Mouse (Mus musculus): ENCODE measurements around the gene Sptssa. TPM values are rescaled to one million over a fixed set of nuclear protein-coding genes. Genes with fewer than 3 reads are reported as not detected.

Sptssa gene
- total RNA-seq, 2 experiments from 2014 or later = 155 to 212 TPM

DNA sequence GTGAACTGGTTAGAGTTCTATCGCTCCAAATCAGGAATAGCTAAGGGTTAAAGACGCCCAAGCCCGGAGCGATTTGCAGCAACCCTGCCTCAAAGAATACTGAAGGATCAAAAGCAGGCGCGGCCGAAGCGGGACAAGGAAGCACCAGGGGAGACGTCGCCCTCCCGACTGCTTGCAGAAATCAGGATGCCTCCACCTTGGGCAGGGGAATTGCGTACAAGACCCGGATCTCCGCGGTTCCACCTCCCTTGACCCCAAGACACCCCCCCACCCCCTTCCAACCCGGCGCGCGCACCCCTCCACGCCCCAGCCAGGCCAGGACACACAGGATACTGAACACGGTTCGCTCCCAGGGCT lies 356 bp downstream of the Sptssa start:
- no peak; the same call in 1 of the 2 replicates for ATAC-seq (replicated peaks; ENCODE audit: poor library complexity, severe bottlenecking)

DNA sequence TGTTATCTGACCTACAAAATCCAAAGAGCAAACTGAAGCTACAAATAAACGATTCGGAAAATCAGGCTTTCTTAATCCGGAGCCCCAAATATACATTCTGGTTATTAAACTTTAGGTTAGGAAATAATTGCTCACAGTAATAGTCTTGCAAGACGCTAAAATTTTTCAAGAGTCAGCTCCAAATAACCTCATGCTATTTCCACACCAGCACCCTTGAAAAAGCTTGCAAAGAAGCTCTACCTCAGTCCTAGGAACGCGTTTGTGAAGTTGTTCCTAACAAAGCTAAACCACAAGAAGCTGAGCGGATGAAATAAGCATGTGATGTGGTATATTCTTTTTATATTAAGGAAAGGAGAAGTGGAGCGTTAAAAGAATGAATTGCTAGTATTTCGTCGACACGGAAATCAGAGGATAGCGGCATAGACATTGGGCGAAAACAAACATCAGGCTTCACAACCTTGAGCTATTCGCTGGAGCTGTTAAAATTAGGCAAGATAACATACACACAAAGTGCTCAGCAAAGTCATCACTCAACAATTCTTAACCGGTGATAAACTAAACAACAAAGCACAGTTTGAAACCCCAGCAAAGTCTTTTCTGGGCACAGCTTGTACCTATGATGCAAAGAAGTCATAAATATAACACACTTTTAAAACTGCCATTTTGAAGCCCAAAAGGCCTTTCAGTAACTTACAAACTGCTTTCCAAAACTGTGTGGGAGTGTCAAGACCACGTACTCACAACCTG lies 908 bp downstream of the Sptssa start:
- ATAC-seq (replicated peaks; ENCODE audit: poor library complexity, severe bottlenecking) = peak; percentile 28

DNA sequence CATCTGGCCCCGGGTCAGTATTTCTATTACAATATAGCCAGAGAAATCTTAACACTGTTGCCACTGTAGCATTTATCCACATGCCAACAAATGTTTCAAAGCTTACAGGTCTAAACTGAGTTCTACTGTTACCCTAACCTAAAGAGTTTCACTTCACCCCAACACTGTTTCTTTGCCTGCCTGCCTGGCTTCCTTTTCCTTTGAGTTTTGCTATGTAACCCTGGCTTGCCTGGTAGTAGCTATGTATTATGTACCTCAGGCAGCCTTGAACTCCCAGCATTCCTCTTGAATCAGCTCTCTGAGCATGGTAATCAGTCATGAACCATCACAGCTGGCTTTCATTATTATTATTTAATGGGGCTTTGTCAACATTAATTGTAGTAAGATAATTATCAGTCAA lies 1.6 kb downstream of the Sptssa start:
- ATAC-seq (replicated peaks; ENCODE audit: poor library complexity, severe bottlenecking) = no peak

DNA sequence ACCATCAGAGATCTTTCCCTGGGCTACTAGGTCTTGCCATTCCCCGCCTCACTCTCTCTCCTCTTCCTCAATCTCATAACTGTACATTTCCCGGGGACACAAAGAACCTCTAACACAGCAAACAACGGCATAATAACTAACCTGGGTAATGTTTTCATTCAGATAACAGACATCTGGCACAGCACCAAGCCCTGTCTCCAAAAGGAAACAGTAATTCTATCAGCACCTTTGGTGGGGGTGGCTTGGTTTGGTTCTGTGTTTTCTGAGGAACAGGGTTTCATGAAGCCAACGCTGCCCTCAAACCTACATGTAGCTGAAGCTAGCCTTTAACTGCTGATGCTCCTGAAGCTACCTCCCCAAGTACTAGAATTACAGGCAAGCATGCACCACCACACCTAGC lies 2.2 kb downstream of the Sptssa start:
- ATAC-seq (replicated peaks; ENCODE audit: poor library complexity, severe bottlenecking) = no peak

DNA sequence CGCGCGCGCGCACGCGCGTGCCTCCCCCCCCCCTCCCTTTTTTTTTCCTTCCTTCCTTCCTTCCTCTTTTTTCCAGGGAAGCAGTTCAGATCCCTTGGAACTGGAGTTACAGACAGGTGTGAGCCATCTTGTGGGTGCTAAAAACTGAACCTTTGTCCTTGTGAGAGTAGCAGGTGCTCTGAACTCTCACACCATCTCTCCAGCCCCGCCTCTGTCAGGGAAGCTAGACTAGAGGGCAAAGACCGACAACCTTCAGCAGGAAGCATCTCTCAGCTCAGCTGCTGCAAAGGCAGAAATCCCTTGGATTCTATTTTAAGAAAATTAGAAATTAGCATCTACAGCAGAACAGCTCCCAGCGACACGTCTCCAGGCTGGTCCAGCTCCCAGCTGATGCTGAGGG lies 4.0 kb downstream of the Sptssa start:
- no peak for ATAC-seq (replicated peaks; ENCODE audit: poor library complexity, severe bottlenecking)

DNA sequence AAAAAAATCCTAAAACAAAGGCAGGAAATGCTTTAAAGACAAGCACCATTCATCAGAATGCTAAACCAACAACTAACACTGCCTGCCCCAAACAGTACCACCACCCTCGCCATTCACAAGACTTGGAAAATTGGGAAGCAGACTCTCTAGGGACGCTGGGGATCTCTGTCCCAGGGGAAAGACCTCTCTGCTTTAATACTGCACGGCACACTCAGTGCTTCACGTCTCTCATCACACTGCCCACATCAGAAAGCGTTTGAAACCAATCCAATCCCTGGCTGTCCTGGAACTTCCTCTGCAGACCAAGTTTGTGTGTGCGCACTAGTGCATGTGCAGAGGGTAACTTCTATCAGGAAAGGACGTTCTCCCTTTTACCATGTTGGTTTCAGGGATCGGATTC lies 4.6 kb downstream of the Sptssa start:
- ATAC-seq (replicated peaks; ENCODE audit: poor library complexity, severe bottlenecking) = no peak

DNA sequence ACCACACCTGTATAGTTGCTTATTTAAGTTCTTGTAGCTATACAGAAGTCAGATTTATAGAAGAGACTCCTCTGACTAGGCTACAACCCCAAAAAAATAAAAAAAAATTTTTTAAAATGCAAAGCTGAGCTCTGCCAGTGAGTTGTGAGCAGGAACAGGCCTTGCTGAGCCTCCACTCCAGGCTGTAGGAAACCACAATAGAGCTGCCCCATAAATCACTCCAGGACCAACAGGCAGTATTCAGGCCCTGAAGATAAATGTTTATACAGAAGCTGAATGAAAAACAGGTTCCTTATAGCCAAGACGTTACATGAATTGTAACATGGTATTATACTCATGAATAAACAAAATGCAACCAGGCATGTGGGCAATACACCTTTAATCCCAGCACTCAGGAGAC lies 5.2 kb downstream of the Sptssa start:
- ATAC-seq (replicated peaks; ENCODE audit: poor library complexity, severe bottlenecking) = no peak

DNA sequence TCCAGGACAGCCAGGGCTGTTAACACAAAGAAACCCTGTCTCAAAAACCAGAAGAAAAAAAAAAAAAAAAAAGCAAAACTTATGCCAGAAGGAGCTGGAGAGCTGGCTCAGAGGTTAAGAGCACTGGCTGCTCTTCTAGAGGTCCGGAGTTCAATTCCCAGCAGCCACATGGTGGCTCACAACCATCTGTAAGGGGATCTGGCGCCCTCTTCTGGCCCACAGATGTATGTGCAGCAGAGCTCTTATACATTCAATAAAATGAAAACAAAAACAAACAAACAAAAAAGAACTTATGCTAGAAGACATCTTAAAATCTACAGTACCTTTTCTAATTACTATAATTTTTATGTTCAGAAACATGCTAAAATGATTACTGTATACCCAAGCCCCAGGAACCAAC lies 11.4 kb downstream of the Sptssa start:
- no peak for ATAC-seq (replicated peaks; ENCODE audit: poor library complexity, severe bottlenecking)

DNA sequence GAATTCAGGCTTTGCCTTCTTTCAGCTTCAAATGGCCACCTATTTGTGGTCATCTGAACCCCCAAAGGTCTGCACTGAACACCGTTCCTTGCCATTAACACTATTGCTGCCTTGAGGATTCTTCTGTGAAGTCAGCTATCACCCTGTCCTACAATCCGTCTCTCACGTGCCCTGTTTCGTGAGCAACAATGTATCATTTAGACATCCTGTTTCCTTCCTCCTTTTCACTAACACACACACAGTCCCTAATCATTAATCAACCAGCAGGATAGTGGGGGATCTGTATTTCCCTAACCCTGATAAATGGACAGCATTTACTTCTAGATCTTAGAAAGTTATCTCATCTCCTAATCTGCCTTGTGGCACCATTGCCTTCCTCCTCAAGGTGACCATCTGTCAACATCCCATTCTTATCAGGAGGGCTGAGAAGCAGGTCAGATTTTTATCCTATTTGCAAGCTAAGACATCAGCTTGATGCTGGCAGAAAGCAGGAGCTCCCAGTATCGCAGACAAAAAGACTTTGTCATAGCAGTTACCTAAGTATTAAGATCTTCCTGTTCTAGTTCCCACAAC lies 13.0 kb downstream of the Sptssa start:
- ATAC-seq (replicated peaks; ENCODE audit: poor library complexity, severe bottlenecking) = no peak; the same call in 1 of the 2 replicates

DNA sequence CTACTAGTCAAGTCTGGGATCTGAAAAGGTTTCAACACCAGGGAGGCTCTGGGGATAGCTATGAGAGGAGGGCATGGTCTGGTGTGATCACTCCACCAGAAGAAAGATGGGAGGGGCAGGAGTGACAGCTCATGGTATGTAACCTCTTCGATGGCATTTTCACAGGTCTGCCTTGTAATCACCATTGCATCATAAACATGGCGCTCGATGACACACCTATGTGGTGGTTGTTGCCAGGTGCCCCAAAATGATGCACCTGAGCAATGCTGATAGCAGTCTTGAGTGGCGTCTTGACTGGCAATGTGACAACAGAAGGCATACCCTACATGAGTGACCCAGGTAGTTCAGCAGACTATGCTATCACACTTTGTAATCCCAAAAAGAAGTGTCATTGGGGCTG lies 15.0 kb downstream of the Sptssa start:
- no peak for ATAC-seq (replicated peaks; ENCODE audit: poor library complexity, severe bottlenecking)

DNA sequence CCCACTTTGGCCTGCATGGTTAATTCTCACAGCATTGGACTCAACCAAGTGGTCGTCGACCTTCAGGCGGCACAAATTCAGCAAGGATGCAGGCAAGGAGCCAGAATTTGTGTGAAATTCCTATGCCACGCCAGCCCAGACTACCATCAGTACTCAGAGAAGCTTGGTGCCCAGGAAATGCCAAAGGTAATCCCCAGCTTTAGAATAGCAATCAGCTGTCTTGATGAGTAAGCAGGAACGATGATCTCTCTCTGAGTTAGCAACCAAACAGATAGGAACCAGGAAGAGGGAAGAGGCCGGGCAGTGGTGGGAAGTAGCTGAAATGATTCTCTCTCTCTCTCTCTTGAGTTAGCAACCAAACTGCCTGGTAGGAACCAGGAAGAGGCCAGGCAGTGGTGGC lies 16.1 kb downstream of the Sptssa start:
- ATAC-seq (replicated peaks; ENCODE audit: poor library complexity, severe bottlenecking) = no peak

DNA sequence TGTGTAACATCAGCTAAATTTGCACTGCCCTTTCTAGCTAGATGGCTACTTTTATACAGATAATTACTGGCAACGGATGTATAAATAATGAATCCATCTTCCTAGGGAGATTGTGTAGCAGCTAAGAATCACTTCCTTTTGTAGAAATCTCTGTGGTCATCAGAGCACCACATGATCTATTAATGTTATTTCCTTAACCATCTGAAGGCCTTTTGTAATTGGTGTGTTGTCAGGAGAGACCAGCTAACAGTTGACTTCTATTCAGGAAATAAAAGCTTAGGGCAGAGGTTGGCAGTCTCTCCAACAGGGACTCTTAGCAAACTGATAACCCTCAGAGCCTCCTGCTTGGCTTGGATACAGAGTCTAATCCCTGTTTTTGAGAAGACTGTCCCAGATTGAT lies 19.3 kb downstream of the Sptssa start:
- peak; percentile 93 for ATAC-seq (replicated peaks; ENCODE audit: poor library complexity, severe bottlenecking)

DNA sequence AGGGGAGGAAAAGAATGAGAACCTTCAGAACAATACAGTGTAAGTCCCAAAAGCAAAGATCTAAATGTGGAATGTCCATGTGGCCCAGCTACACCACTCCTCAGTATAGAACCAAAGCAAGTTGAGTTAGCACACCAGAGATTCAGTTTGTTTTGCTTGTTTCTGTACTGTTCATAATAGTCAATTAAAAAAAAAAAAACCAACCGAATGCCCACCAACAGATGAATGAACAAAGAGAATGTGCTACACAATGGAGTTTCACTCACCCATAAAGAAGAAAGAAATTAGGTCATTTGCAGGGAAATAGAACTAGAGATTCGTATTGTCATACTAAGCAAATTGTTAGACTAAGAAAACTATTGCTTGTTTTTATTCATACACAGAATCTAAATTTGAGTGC lies 24.2 kb downstream of the Sptssa start:
- no peak for ATAC-seq (replicated peaks; ENCODE audit: poor library complexity, severe bottlenecking)

DNA sequence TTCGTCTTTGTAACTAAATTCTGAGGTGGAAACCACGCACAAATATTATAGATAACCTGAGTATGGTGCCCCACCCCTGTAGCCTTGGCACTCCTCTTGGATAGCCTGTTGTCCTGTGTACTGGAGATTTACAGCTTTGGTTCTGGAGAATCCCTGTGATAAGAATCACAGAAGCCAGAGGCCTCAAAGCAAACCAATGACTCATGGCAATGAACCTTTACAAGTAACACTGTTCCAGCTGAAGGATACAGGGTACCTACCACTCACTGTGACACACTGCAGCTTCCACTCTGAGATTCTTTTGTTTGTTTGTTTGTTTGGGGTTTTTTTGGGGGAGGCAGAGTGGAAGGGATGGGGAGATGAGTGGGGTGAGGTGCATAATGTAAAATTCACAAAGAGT lies 34.4 kb downstream of the Sptssa start:
- ATAC-seq (replicated peaks; ENCODE audit: poor library complexity, severe bottlenecking) = no peak

DNA sequence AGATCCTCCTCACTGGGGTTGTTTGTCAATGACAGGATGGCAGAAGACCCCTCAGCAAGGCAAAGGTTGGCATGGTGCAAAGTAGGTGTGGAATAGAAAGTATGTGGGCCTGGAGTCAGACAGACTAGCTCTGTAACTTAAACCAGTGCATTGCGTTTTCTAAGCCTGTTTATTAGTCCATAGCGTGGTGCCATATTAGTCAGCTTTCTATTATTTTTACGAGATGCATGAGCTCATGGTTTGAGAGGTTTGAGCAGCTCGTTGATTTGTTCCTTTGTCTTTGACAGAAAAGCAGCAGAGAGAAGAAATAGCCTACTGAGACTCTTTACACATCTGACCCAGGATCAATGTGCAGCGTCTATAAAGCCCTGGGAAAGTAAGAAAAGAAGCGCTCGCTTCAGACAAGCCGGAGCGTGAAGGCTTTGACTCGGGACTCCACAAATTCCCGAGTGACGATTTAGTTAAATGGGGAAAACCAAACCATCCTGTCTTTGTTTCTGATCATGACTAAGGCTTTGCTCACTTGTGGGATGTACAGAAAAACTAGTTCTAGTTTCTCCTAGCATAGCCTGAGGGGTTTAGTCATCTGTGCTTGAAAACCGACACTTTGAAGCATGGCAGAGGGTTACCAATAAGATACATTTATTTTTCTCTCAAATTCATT lies 36.2 kb downstream of the Sptssa start:
- ATAC-seq (replicated peaks; ENCODE audit: poor library complexity, severe bottlenecking) = no peak

DNA sequence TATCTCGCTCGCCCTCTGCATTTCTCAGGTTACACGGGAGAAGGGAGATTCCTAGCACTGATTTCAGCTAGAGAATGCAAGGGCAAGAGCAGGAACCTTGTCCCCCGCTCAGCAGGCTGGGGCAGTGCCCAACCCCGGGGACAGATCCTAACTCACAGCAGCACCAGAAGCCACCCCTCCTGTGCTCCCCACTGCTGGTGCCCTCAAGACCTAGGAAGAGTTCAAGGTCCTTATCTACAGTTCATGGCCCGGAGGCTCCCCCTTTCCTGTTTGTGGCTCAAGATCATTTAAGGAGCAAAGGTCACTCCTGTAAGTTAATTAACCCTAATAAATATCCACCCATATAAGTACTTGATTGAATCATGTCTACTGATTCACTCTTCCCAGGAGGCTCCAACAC lies 47.4 kb downstream of the Sptssa start:
- ATAC-seq (replicated peaks; ENCODE audit: poor library complexity, severe bottlenecking) = no peak

DNA sequence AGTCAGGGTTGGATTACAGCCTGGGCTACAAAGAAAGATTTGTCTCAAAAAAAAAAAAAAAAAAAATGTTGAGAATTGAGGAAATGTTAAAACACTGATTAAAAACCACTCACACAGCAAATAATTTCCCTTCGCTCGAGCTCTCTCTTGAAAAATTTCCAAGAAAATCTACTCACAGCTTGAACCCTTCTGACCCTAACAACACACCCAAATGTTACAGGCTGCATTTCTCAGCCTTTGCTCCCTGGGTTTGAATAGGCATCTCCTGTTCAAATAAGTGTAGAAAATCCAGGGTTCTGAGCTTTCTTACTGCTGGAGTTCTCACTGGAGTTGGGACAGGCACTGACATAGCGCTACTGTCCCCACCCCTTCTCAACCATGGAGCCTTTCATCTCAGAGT lies 51.2 kb downstream of the Sptssa start:
- ATAC-seq (replicated peaks; ENCODE audit: poor library complexity, severe bottlenecking) = no peak

DNA sequence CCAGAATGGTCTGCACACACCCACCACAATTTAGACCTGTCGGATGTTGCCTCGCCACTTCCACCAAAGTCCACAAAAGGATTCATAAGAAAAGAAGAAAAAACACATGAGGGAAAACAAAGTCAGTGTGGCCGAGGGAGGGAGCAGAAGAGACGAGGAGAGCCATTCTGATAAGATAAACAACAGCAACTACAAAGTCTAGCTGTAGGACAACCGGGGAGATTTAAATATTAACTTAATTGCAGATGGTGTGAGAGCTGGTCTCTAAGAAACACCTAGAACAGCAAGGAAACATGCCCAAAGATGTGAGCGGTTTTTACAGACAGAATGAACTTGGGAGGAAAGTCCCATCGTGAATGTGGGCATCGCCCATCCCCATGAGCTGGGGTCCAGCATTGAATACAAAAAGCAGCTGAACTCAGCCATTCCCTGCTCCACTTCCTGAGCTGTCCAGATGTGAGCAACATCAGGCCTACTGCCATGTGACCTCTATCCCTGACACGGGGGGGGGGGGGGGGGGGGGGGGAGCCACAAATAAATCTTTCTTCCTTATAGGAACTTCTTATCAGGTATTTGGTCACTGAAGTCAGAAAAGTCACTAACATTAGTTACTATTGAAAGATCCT lies 52.7 kb downstream of the Sptssa start:
- no peak for ATAC-seq (replicated peaks; ENCODE audit: poor library complexity, severe bottlenecking)

DNA sequence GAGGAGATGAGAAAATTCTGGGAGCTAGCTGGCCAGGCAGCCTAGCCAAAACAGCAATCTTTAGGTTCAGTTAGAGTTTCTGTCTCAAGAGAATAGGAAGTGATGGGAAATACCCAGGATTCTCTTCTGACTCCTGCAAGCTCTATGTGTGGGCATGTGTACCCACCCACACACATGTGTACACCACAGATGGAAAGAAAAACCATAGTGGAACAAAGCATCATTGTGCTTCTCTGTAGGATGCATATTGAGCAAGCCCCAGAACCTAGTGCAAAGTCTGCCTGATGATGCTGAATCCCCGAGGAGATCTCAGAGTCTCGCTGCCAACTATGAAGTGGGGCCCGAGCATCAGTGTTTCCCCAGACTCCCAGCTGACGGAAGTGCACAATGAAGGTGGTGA lies 55.9 kb downstream of the Sptssa start:
- no peak for ATAC-seq (replicated peaks; ENCODE audit: poor library complexity, severe bottlenecking)

DNA sequence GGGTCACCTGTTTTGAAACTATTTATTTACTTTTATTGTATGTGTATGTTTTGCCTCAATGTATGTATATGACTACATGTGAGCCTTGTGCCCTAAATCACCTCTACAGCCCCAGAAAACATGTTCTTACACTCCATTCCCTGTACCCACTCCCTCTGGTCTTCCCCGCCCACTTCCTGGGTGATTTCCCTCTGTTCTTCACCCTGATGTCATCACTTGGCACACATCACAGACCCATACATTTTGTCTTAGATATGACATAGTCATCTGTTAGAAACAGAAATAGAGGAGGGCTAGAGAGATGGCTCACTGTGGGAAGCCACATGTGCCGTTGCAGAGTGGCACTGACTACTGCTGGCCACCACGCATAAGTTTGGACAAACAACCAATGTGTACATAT lies 58.0 kb downstream of the Sptssa start:
- ATAC-seq (replicated peaks; ENCODE audit: poor library complexity, severe bottlenecking) = no peak

DNA sequence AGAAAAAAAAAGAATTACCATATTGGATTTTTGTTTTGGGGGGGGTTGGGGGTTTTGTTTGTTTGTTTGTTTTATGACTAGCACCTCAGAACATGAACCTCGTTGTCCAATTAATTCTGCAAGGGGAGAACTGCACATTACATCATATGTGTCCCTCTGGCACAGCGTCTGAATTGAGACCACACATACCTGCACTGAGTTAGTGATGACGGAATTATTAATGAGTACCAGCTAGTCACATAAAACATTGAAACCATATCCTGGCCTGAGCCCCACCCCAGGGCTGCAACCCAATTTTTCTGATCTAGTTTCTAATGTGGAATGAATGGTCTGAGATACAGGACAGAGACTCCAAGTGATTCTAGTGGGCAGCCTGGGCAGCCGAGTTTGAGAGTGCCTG lies 59.7 kb downstream of the Sptssa start:
- no peak for ATAC-seq (replicated peaks; ENCODE audit: poor library complexity, severe bottlenecking)
